Mouse (Mus musculus) heart, postnatal 0 days (tissue): ENCODE results near the gene Bcr.

ENCODE experiments used
- CTCF ChIP-seq: IDR thresholded peaks from 2 replicates; pipeline ENCODE4 v1.5.1; 2016; ENCODE audit warnings: antibody characterized with exemption, control low read depth, low read depth
- EP300 ChIP-seq: IDR thresholded peaks from 2 replicates; pipeline ENCODE4 v1.6.1; 2016; ENCODE audit warnings: antibody characterized with exemption, low read depth

- TF ChIP-seq EP300 (no peak), CTCF (no peak)
Observed at GRCm38 (mm10) chr10:75085330-75085729, 24.9 kb downstream of the Bcr start.
